Mouse (Mus musculus) lung, embryonic 15.5 days (tissue): ENCODE results near the gene Eps8l3. TPM values are rescaled to one million over a fixed set of nuclear protein-coding genes. Genes with fewer than 3 reads are reported as not detected.

Experiments used
- ATAC-seq: fragments of 200-750 bp; cut with Nextera tagmentation; 2 replicates; pipeline ENCODE4 v1.8.0; 2017; ENCODE audit warnings: moderate number of reproducible peaks, borderline replicate concordance; ENCODE audit not compliant: low FRiP score, low TSS enrichment; ENCODE audit errors: extremely low read depth
- H3K27ac ChIP-seq: fragments of 300-500 bp; sonication (generic); 2 replicates; pipeline ENCODE4 v1.5.1; 2015; ENCODE audit warnings: moderate library complexity, mild to moderate bottlenecking, inconsistent platforms
- H3K27me3 ChIP-seq: fragments of 300-500 bp; sonication (generic); 2 replicates; pipeline ENCODE4 v1.6.1; 2015; ENCODE audit warnings: inconsistent platforms
- H3K36me3 ChIP-seq: fragments of 300-500 bp; sonication (generic); 2 replicates; pipeline ENCODE4 v1.6.1; 2015; ENCODE audit warnings: inconsistent platforms
- H3K4me1 ChIP-seq: fragments of 300-500 bp; sonication (generic); 2 replicates; pipeline ENCODE4 v1.6.1; 2015; ENCODE audit warnings: inconsistent platforms
- H3K4me2 ChIP-seq: fragments of 300-500 bp; sonication (generic); 2 replicates; pipeline ENCODE4 v1.6.1; 2015; ENCODE audit warnings: inconsistent platforms, mild to moderate bottlenecking, moderate library complexity
- H3K4me3 ChIP-seq: fragments of 300-500 bp; sonication (generic); 2 replicates; pipeline ENCODE4 v1.5.1; 2015; ENCODE audit warnings: mild to moderate bottlenecking, inconsistent platforms
- H3K9ac ChIP-seq: fragments of 300-500 bp; sonication (generic); 2 replicates; pipeline ENCODE4 v1.6.1; 2015; ENCODE audit warnings: inconsistent platforms
- H3K9me3 ChIP-seq: fragments of 300-500 bp; sonication (generic); 2 replicates; pipeline ENCODE4 v1.6.1; 2016; ENCODE audit warnings: inconsistent platforms
- WGBS: fragments of 180-500 bp; shearing (Covaris S2); methylation state at CpG from one replicate; pipeline ENCODE4 v1.1.7; 2015; 5-methylcytosine and 5-hydroxymethylcytosine counted together
- polyA plus RNA-seq: library from polyadenylated mRNA; unstranded; fragments of >200 nt; fragmentation: Nextera tagmentation; extraction: Ambion mirVana; gene quantifications from 2 replicates; pipeline ENCODE4 v1.2.1, GENCODE M21; 2015

Eps8l3 gene
- not detected in 2 replicates for polyA plus RNA-seq

GRCm38 (mm10) chr3:107877005-107877404 lies at the start of gene Eps8l3:
TSS of gene Eps8l3 (plus strand) at chr3:107877229.
- H3K27ac ChIP-seq = no peak within 1 kb of the TSS
- ATAC-seq = no peak
- H3K4me3 ChIP-seq = no peak within 1 kb of the TSS
- no peak within 1 kb of the TSS for H3K9ac ChIP-seq
- H3K36me3 ChIP-seq = no peaks in the 10 kb centered on the region
- 87% methylated on average over 5 of the region's 5 CpGs for WGBS
- H3K27me3 ChIP-seq = no peaks in the 10 kb centered on the region
- no peaks in the 10 kb centered on the region for H3K9me3 ChIP-seq
- H3K4me2 ChIP-seq = no peak within 1 kb of the TSS
- H3K4me1 ChIP-seq = peaks cover 11% of the 10 kb centered on the region; the same call in 1 of the 2 replicates

GRCm38 (mm10) chr3:107827873-107828405 lies 49.1 kb upstream of the Eps8l3 start:
- no peak for ATAC-seq
- WGBS = 76% methylated on average over 10 of the region's 10 CpGs
- H3K4me2 ChIP-seq = no peak overlapping the region

GRCm38 (mm10) chr3:107828518-107828917 lies 48.5 kb upstream of the Eps8l3 start:
- Histone ChIP-seq H3K27ac (no peak overlapping the region), H3K4me3 (no peak overlapping the region), H3K9ac (no peak overlapping the region), H3K4me2 (no peak overlapping the region), H3K36me3 (no peaks in the 10 kb centered on the region), H3K9me3 (no peaks in the 10 kb centered on the region), H3K27me3 (peaks cover 4% of the 10 kb centered on the region; the same call in 1 of the 2 replicates), H3K4me1 (peaks cover 13% of the 10 kb centered on the region)
- WGBS = 35% methylated on average over 5 of the region's 5 CpGs
- ATAC-seq = no peak

More at GRCm38 (mm10) chr3:107827873-107828405, 49.1 kb upstream of the Eps8l3 start:
- no peak overlapping the region for H3K9ac ChIP-seq
- H3K9me3 ChIP-seq = no peaks in the 10 kb centered on the region
- H3K4me3 ChIP-seq = no peak overlapping the region
- H3K36me3 ChIP-seq = no peaks in the 10 kb centered on the region
- H3K27ac ChIP-seq = no peak overlapping the region
- peaks cover 4% of the 10 kb centered on the region; the same call in 1 of the 2 replicates for H3K27me3 ChIP-seq
- peaks cover 13% of the 10 kb centered on the region for H3K4me1 ChIP-seq

GRCm38 (mm10) chr3:107828997-107829396 lies 48.0 kb upstream of the Eps8l3 start:
- no peaks in the 10 kb centered on the region for H3K36me3 ChIP-seq
- no peak overlapping the region for H3K9ac ChIP-seq
- peaks cover 4% of the 10 kb centered on the region; the same call in 1 of the 2 replicates for H3K27me3 ChIP-seq
- H3K4me2 ChIP-seq = no peak overlapping the region
- 76% methylated on average over 4 of the region's 4 CpGs for WGBS
- no peak overlapping the region for H3K4me3 ChIP-seq
- no peak for ATAC-seq
- peaks cover 15% of the 10 kb centered on the region for H3K4me1 ChIP-seq
- H3K27ac ChIP-seq = no peak overlapping the region
- H3K9me3 ChIP-seq = no peaks in the 10 kb centered on the region

GRCm38 (mm10) chr3:107829625-107830024 lies 47.4 kb upstream of the Eps8l3 start:
- Histone ChIP-seq H3K4me1 (peaks cover 10% of the 10 kb centered on the region), H3K9ac (no peak overlapping the region), H3K9me3 (no peaks in the 10 kb centered on the region), H3K27ac (no peak overlapping the region), H3K36me3 (no peaks in the 10 kb centered on the region), H3K4me3 (no peak overlapping the region), H3K27me3 (peaks cover 4% of the 10 kb centered on the region; the same call in 1 of the 2 replicates), H3K4me2 (no peak overlapping the region)
- ATAC-seq = no peak
- WGBS = 56% methylated on average over 14 of the region's 14 CpGs

GRCm38 (mm10) chr3:107831875-107832554 lies 45.0 kb upstream of the Eps8l3 start:
- no peaks in the 10 kb centered on the region for H3K36me3 ChIP-seq
- no peaks in the 10 kb centered on the region; the same call in 1 of the 2 replicates for H3K27me3 ChIP-seq
- H3K9ac ChIP-seq = no peak overlapping the region
- H3K27ac ChIP-seq = no peak overlapping the region
- ATAC-seq = no peak
- H3K4me3 ChIP-seq = no peak overlapping the region
- no peak overlapping the region for H3K4me2 ChIP-seq
- H3K4me1 ChIP-seq = peaks cover 6% of the 10 kb centered on the region
- H3K9me3 ChIP-seq = no peaks in the 10 kb centered on the region
- WGBS = 57% methylated on average over 10 of the region's 10 CpGs

- no peaks in the 10 kb centered on the region for H3K9me3 ChIP-seq
- 58% methylated on average over 6 of the region's 6 CpGs for WGBS
- peak; percentile 41; the same call in 1 of the 2 replicates for ATAC-seq
These were observed 44.4 kb upstream of the Eps8l3 start for GRCm38 (mm10) chr3:107832645-107833044.

GRCm38 (mm10) chr3:107833370-107833769 lies 43.7 kb upstream of the Eps8l3 start:
- no peak overlapping the region for H3K4me3 ChIP-seq
- no peaks in the 10 kb centered on the region for H3K36me3 ChIP-seq
- H3K4me2 ChIP-seq = no peak overlapping the region
- H3K9ac ChIP-seq = no peak overlapping the region
- H3K27me3 ChIP-seq = no peaks in the 10 kb centered on the region; the same call in 1 of the 2 replicates
- 80% methylated on average over 1 of the region's 1 CpGs for WGBS
- ATAC-seq = no peak
- no peaks in the 10 kb centered on the region for H3K9me3 ChIP-seq
- H3K4me1 ChIP-seq = peaks cover 6% of the 10 kb centered on the region
- H3K27ac ChIP-seq = no peak overlapping the region

More at GRCm38 (mm10) chr3:107832645-107833044, 44.4 kb upstream of the Eps8l3 start:
- Histone ChIP-seq H3K27me3 (no peaks in the 10 kb centered on the region; the same call in 1 of the 2 replicates), H3K4me1 (peaks cover 6% of the 10 kb centered on the region), H3K36me3 (no peaks in the 10 kb centered on the region), H3K27ac (no peak overlapping the region), H3K4me2 (no peak overlapping the region), H3K9ac (no peak overlapping the region), H3K4me3 (no peak overlapping the region)

- H3K4me3 ChIP-seq = no peak overlapping the region
- H3K27me3 ChIP-seq = no peaks in the 10 kb centered on the region; the same call in 1 of the 2 replicates
- 60% methylated on average over 4 of the region's 4 CpGs for WGBS
- no peaks in the 10 kb centered on the region for H3K36me3 ChIP-seq
- no peak overlapping the region for H3K9ac ChIP-seq
- H3K27ac ChIP-seq = no peak overlapping the region
- H3K4me2 ChIP-seq = no peak overlapping the region
- no peaks in the 10 kb centered on the region for H3K9me3 ChIP-seq
- peaks cover 6% of the 10 kb centered on the region for H3K4me1 ChIP-seq
- no peak for ATAC-seq
These were observed 43.1 kb upstream of the Eps8l3 start for GRCm38 (mm10) chr3:107833872-107834341.

GRCm38 (mm10) chr3:107835301-107835700 lies 41.7 kb upstream of the Eps8l3 start:
- Histone ChIP-seq H3K4me1 (peaks cover 6% of the 10 kb centered on the region), H3K27me3 (no peaks in the 10 kb centered on the region), H3K4me3 (no peak overlapping the region), H3K27ac (no peak overlapping the region), H3K4me2 (no peak overlapping the region), H3K9me3 (no peaks in the 10 kb centered on the region), H3K36me3 (no peaks in the 10 kb centered on the region), H3K9ac (no peak overlapping the region)
- 92% methylated on average over 5 of the region's 5 CpGs for WGBS
- ATAC-seq = no peak

GRCm38 (mm10) chr3:107839855-107840254 lies 37.2 kb upstream of the Eps8l3 start:
- no peak for ATAC-seq
- no peak overlapping the region for H3K4me3 ChIP-seq
- H3K4me2 ChIP-seq = no peak overlapping the region
- no peak overlapping the region for H3K27ac ChIP-seq
- WGBS = 83% methylated on average over 5 of the region's 5 CpGs
- H3K9ac ChIP-seq = no peak overlapping the region
- H3K36me3 ChIP-seq = no peaks in the 10 kb centered on the region
- no peaks in the 10 kb centered on the region for H3K9me3 ChIP-seq
- H3K27me3 ChIP-seq = no peaks in the 10 kb centered on the region
- peaks cover 13% of the 10 kb centered on the region for H3K4me1 ChIP-seq

GRCm38 (mm10) chr3:107840855-107841254 lies 36.2 kb upstream of the Eps8l3 start:
- no peaks in the 10 kb centered on the region for H3K9me3 ChIP-seq
- no peaks in the 10 kb centered on the region for H3K27me3 ChIP-seq
- WGBS = 78% methylated on average over 7 of the region's 7 CpGs
- H3K4me3 ChIP-seq = no peak overlapping the region
- peaks cover 13% of the 10 kb centered on the region for H3K4me1 ChIP-seq
- ATAC-seq = no peak
- no peak overlapping the region for H3K9ac ChIP-seq
- H3K27ac ChIP-seq = no peak overlapping the region
- no peak overlapping the region for H3K4me2 ChIP-seq
- H3K36me3 ChIP-seq = no peaks in the 10 kb centered on the region
